Mouse (Mus musculus) brain, embryonic 14.5 days (tissue): ENCODE measurements around the gene Gm15262.
"Not testable (repeated sequence)": the region's sequence is repeated elsewhere in the genome, so short reads cannot be mapped to it uniquely, and the experiment has no call there.

Experiments
- CTCF ChIP-seq: fragments of 200-500 bp; IDR thresholded peaks from 2 replicates; pipeline ENCODE4 v1.5.1; 2012; ENCODE audit warnings: inconsistent platforms, mild to moderate bottlenecking, moderate library complexity, borderline replicate concordance; ENCODE audit not compliant: insufficient read depth, insufficient read length; ENCODE audit errors: extremely low read depth
- POLR2A ChIP-seq: fragments of 200-500 bp; IDR thresholded peaks from 2 replicates; pipeline ENCODE4 v1.6.1; 2012; ENCODE audit warnings: mild to moderate bottlenecking, inconsistent platforms, borderline replicate concordance; ENCODE audit not compliant: poor library complexity, insufficient read depth, insufficient read length, severe bottlenecking; ENCODE audit errors: extremely low read depth

DNA sequence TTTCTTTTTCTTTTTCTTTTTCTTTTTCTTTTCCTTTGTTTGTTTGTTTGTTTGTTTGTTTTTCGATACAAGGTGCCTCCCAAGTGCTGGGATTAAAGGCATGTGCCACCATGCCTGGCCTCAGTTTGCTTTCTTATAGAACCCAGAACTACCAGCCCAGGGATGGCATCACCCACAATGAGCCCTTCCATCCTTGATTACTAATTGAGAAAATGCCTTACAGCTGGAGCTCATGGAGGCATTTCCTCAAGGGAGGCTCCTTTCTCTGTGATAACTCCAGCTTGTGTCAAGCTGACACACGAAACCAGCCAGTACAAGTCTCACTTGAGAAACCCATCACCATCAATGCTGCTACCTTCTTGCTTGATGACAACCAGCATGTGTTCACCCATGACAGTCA lies at the start of gene Gm15262:
- TF ChIP-seq CTCF, POLR2A: not testable (repeated sequence)
